18 mouse cellular contexts compared by ENCODE assay signal in genomic region chr3:107849693-107850031, GRCm38 (mm10). TPM values are rescaled to one million over a fixed set of nuclear protein-coding genes. Genes with fewer than 3 reads are reported as not detected.
DNase-seq lines count a peak whose midpoint lies in the region; ATAC-seq and TF ChIP-seq lines count a peak whose summit lies in the region.
"Had no signal": no experiment of that assay in that cellular context is flagged by ENCODE, and none has a peak within 500 bp of the region (broad histone marks: within the 10 kb centered on the region; RNA-seq: fewer than 3 reads in every experiment).

No protein-coding gene starts in this region.

- no peak overlapping the region for H3K4me3 ChIP-seq in forebrain, embryonic 10.5 days
- H3K4me3 ChIP-seq in forebrain, embryonic 16.5 days (replicated peaks; ENCODE audit: low read length): no peak overlapping the region
- H3K4me3 ChIP-seq in midbrain, embryonic 10.5 days: no peak overlapping the region
- H3K4me3 ChIP-seq in midbrain, embryonic 15.5 days: no peak overlapping the region
- H3K4me3 ChIP-seq in liver, embryonic 11.5 days (ENCODE audit: low read depth, low read length): no peak overlapping the region
- H3K4me3 ChIP-seq in small intestine, adult 2 months (ENCODE audit: low read depth, low read length): no peak overlapping the region
- H3K4me3 ChIP-seq: neural tube, embryonic 12.5 days had no signal

- DNase-seq in forebrain, embryonic 10.5 days (ENCODE audit: extremely low spot score, low spot score): no peak
- DNase-seq in midbrain, embryonic 10.5 days (ENCODE audit: low spot score): no peak
- DNase-seq in liver, embryonic 11.5 days (ENCODE audit: low spot score): no peak
- no peak for DNase-seq in heart, postnatal 25 days (ENCODE audit: low spot score)
- no peak for DNase-seq in thymus, postnatal 36 days
- DNase-seq: adrenal gland, adult 8-10 months; cerebellum, adult 9-11 months; left cerebral cortex, postnatal 4 days; lung, postnatal 36 days; thymus, adult 18-20 months had no signal

- H3K9ac ChIP-seq in forebrain, embryonic 16.5 days (replicated peaks; ENCODE audit: low read depth, low read length): no peak overlapping the region
- no peak overlapping the region for H3K9ac ChIP-seq in midbrain, embryonic 15.5 days
- H3K9ac ChIP-seq in liver, embryonic 11.5 days (ENCODE audit: low read depth, low read length): no peak overlapping the region
- H3K9ac ChIP-seq: neural tube, embryonic 12.5 days had no signal

- WGBS in forebrain, embryonic 10.5 days: 81% methylated on average over 2 of the region's 2 CpGs
- WGBS in forebrain, embryonic 16.5 days: 92% methylated on average over 2 of the region's 2 CpGs
- WGBS in midbrain, embryonic 10.5 days: 77% methylated on average over 2 of the region's 2 CpGs
- 75% methylated on average over 2 of the region's 2 CpGs for WGBS in midbrain, embryonic 15.5 days
- 46% methylated on average over 2 of the region's 2 CpGs for WGBS in liver, embryonic 11.5 days
- 73% methylated on average over 2 of the region's 2 CpGs for WGBS in small intestine, adult 2 months

- H3K4me1 ChIP-seq in forebrain, embryonic 10.5 days: peaks cover 39% of the 10 kb centered on the region
- peaks cover 18% of the 10 kb centered on the region for H3K4me1 ChIP-seq in forebrain, embryonic 16.5 days (replicated peaks; ENCODE audit: control insufficient read depth, insufficient read depth, low read length)
- peaks cover 43% of the 10 kb centered on the region for H3K4me1 ChIP-seq in midbrain, embryonic 10.5 days
- H3K4me1 ChIP-seq in midbrain, embryonic 15.5 days: peaks cover 29% of the 10 kb centered on the region
- peaks cover 19% of the 10 kb centered on the region; the same call in 1 of the 2 replicates for H3K4me1 ChIP-seq in liver, embryonic 11.5 days (replicated peaks; ENCODE audit: control insufficient read depth, insufficient read depth, low read length)
- peaks cover 8% of the 10 kb centered on the region for H3K4me1 ChIP-seq in small intestine, adult 2 months (ENCODE audit: control insufficient read depth, insufficient read depth, insufficient read length, low read length)

- H3K27me3 ChIP-seq in forebrain, embryonic 10.5 days (ENCODE audit: poor library complexity, severe bottlenecking): peaks cover 4% of the 10 kb centered on the region; the same call in 1 of the 2 replicates
- no peaks in the 10 kb centered on the region for H3K27me3 ChIP-seq in forebrain, embryonic 16.5 days (replicated peaks; ENCODE audit: control insufficient read depth, insufficient read depth, low read length)
- H3K27me3 ChIP-seq in midbrain, embryonic 10.5 days (ENCODE audit: low read depth, poor library complexity, severe bottlenecking): no peaks in the 10 kb centered on the region
- no peaks in the 10 kb centered on the region for H3K27me3 ChIP-seq in midbrain, embryonic 15.5 days (replicated peaks)
- H3K27me3 ChIP-seq in liver, embryonic 11.5 days (replicated peaks; ENCODE audit: control insufficient read depth, insufficient read depth, low read length): no peaks in the 10 kb centered on the region; the same call in 1 of the 2 replicates
- H3K27me3 ChIP-seq in small intestine, adult 2 months (ENCODE audit: control insufficient read depth, insufficient read depth, low read length): no peaks in the 10 kb centered on the region

- no peaks in the 10 kb centered on the region for H3K36me3 ChIP-seq in forebrain, embryonic 10.5 days (replicated peaks)
- H3K36me3 ChIP-seq in forebrain, embryonic 16.5 days (ENCODE audit: control insufficient read depth, insufficient read depth): no peaks in the 10 kb centered on the region
- no peaks in the 10 kb centered on the region for H3K36me3 ChIP-seq in midbrain, embryonic 10.5 days
- no peaks in the 10 kb centered on the region for H3K36me3 ChIP-seq in midbrain, embryonic 15.5 days (replicated peaks)
- H3K36me3 ChIP-seq in liver, embryonic 11.5 days (ENCODE audit: control insufficient read depth, insufficient read depth, low read length): no peaks in the 10 kb centered on the region
- H3K36me3 ChIP-seq in small intestine, adult 2 months (ENCODE audit: control insufficient read depth, insufficient read depth, low read length): no peaks in the 10 kb centered on the region
- H3K36me3 ChIP-seq: neural tube, embryonic 12.5 days had no signal

- no peak overlapping the region for H3K4me2 ChIP-seq in forebrain, embryonic 16.5 days (ENCODE audit: low read length)
- H3K4me2 ChIP-seq in midbrain, embryonic 15.5 days: no peak overlapping the region
- no peak overlapping the region for H3K4me2 ChIP-seq in liver, embryonic 11.5 days

- no peak for TF ChIP-seq POLR2A in small intestine, adult 2 months (IDR thresholded peaks at IDR 0.05; ENCODE audit: low read depth, low read length)

- intact Hi-C loops in heart, postnatal 25 days (cut with DNase I): no loop called here

- no peaks in the 10 kb centered on the region for H3K9me3 ChIP-seq in forebrain, embryonic 10.5 days
- no peaks in the 10 kb centered on the region for H3K9me3 ChIP-seq in forebrain, embryonic 16.5 days (ENCODE audit: control insufficient read depth, low read length)
- H3K9me3 ChIP-seq in midbrain, embryonic 10.5 days (replicated peaks): no peaks in the 10 kb centered on the region
- no peaks in the 10 kb centered on the region for H3K9me3 ChIP-seq in midbrain, embryonic 15.5 days
- H3K9me3 ChIP-seq in liver, embryonic 11.5 days (ENCODE audit: control insufficient read depth, low read length): no peaks in the 10 kb centered on the region
- H3K9me3 ChIP-seq: neural tube, embryonic 12.5 days had no signal

- ATAC-seq in forebrain, embryonic 16.5 days: no peak
- no peak for ATAC-seq in midbrain, embryonic 15.5 days (replicated peaks)
- 0 out of 2 replicates have a peak, but pooled peaks have one; percentile 54 for ATAC-seq in liver, embryonic 11.5 days (replicated peaks; ENCODE audit: low FRiP score)
- ATAC-seq: midbrain, embryonic 16.5 days had no signal

- H3K27ac ChIP-seq in forebrain, embryonic 10.5 days: peak overlapping the region; percentile 81
- H3K27ac ChIP-seq in forebrain, embryonic 16.5 days (ENCODE audit: low read length): no peak overlapping the region
- peak overlapping the region; percentile 84 for H3K27ac ChIP-seq in midbrain, embryonic 10.5 days (replicated peaks)
- H3K27ac ChIP-seq in midbrain, embryonic 15.5 days: no peak overlapping the region
- H3K27ac ChIP-seq in liver, embryonic 11.5 days (ENCODE audit: low read depth, low read length): no peak overlapping the region
- 0 out of 2 replicates have a peak overlapping the region, but pooled peaks have one; percentile 14 for H3K27ac ChIP-seq in small intestine, adult 2 months (ENCODE audit: insufficient read depth, low read depth, low read length)
- H3K27ac ChIP-seq: neural tube, embryonic 12.5 days had no signal

- TF ChIP-seq CTCF in small intestine, adult 2 months (IDR thresholded peaks at IDR 0.05; ENCODE audit: extremely low read depth, insufficient read length, insufficient replicate concordance, low read depth, low read length): no peak

RNA-seq across cellular contexts. Expression of gene Eps8l3, which starts 27.4 kb away (rescaled TPM):
- not detected in 2 replicates for polyA plus RNA-seq in forebrain, embryonic 10.5 days (2016; fragmentation: Nextera tagmentation; extraction: Ambion mirVana)
- polyA plus RNA-seq in forebrain, embryonic 16.5 days (2015; fragmentation: Nextera tagmentation; extraction: Ambion mirVana): not detected in 2 replicates
- not detected in 2 replicates for polyA plus RNA-seq in midbrain, embryonic 10.5 days (2016; fragmentation: Nextera tagmentation; extraction: Ambion mirVana)
- 0.09 TPM in 1 of 2 replicates, not detected in the other for polyA plus RNA-seq in midbrain, embryonic 15.5 days (2015; fragmentation: Nextera tagmentation; extraction: Ambion mirVana)
- not detected in 2 replicates for polyA plus RNA-seq in liver, embryonic 11.5 days (2014; fragmentation: Nextera tagmentation; extraction: Ambion mirVana)
- 127 and 351 TPM in 2 replicates for polyA plus RNA-seq in small intestine, adult 2 months (2012; rRNA removed)
- total RNA-seq in heart, postnatal 25 days (2021): not detected
- total RNA-seq: adrenal gland, adult 8-10 months; heart, adult 18-20 months; heart, postnatal 14 days; layer of hippocampus, postnatal 14 days; left cerebral cortex, postnatal 4 days had no signal
- polyA plus RNA-seq: midbrain, embryonic 16.5 days; neural tube, embryonic 12.5 days had no signal

RNA-seq across cellular contexts. Expression of gene Gstm5, which starts 46.0 kb away (rescaled TPM):
- polyA plus RNA-seq in forebrain, embryonic 10.5 days (2016; fragmentation: Nextera tagmentation; extraction: Ambion mirVana): 225 and 235 TPM in 2 replicates
- polyA plus RNA-seq in forebrain, embryonic 16.5 days (2015; fragmentation: Nextera tagmentation; extraction: Ambion mirVana): 173 and 174 TPM in 2 replicates
- polyA plus RNA-seq in midbrain, embryonic 10.5 days (2016; fragmentation: Nextera tagmentation; extraction: Ambion mirVana): 240 and 243 TPM in 2 replicates
- polyA plus RNA-seq in midbrain, embryonic 15.5 days (2015; fragmentation: Nextera tagmentation; extraction: Ambion mirVana): 214 and 222 TPM in 2 replicates
- 154 and 167 TPM in 2 replicates for polyA plus RNA-seq in liver, embryonic 11.5 days (2014; fragmentation: Nextera tagmentation; extraction: Ambion mirVana)
- 6.6 and 11.3 TPM in 2 replicates for polyA plus RNA-seq in small intestine, adult 2 months (2012; rRNA removed)
- 10 to 100 TPM; 50.1 to 51.4 TPM for total RNA-seq in heart, postnatal 25 days (2021)

Comparison
In these comparisons a context has a peak if more than half of its experiments do, and no peak if none do; other contexts are left out.
1. H3K27ac ChIP-seq: peak in forebrain, embryonic 10.5 days (single experiment), midbrain, embryonic 10.5 days (single experiment) and small intestine, adult 2 months (single experiment); none in forebrain, embryonic 16.5 days (single experiment), midbrain, embryonic 15.5 days (single experiment) and liver, embryonic 11.5 days (single experiment).
2. RNA of gene Eps8l3, which starts 27.4 kb away (polyA plus RNA-seq): 127 to 351 TPM in small intestine, adult 2 months; not detected in forebrain, embryonic 10.5 days, 0.09 TPM in midbrain, embryonic 15.5 days, not detected in midbrain, embryonic 10.5 days, not detected in forebrain, embryonic 16.5 days and not detected in liver, embryonic 11.5 days; every median in the first group is over 100 times any median in the second.
3. RNA of gene Gstm5, which starts 46.0 kb away (polyA plus RNA-seq): 240 to 243 TPM in midbrain, embryonic 10.5 days, 225 to 235 TPM in forebrain, embryonic 10.5 days, 214 to 222 TPM in midbrain, embryonic 15.5 days, 173 to 174 TPM in forebrain, embryonic 16.5 days and 154 to 167 TPM in liver, embryonic 11.5 days; 6.6 to 11.3 TPM in small intestine, adult 2 months; every median in the first group is over 10 times any median in the second.